Mouse (Mus musculus): ENCODE results near the gene 4933414I15Rik. TPM values are rescaled to one million over a fixed set of nuclear protein-coding genes. Genes with fewer than 3 reads are reported as not detected.
A peak's percentile ranks its signal among the peaks of the same experiment; 100 is the strongest.

4933414I15Rik gene
- polyA plus RNA-seq (2012; rRNA removed): not detected in 2 replicates

- H3K27me3 ChIP-seq (replicated peaks; ENCODE audit: control insufficient read depth, insufficient read depth, low read length): no peaks in the 10 kb centered on the region
- no peak for DNase-seq
- no peaks in the 10 kb centered on the region for H3K4me1 ChIP-seq (ENCODE audit: control insufficient read depth, insufficient read depth, low read length)
- H3K36me3 ChIP-seq (ENCODE audit: control insufficient read depth, insufficient read depth, low read length): no peaks in the 10 kb centered on the region
- H3K4me3 ChIP-seq (ENCODE audit: insufficient read depth, low read depth, low read length): no peak within 1 kb of the TSS
- 74% methylated on average over 14 of the region's 14 CpGs for WGBS
- TF ChIP-seq POLR2A (IDR thresholded peaks at IDR 0.05; ENCODE audit: low read depth, low read length): no peak
- TF ChIP-seq CTCF (conservative IDR thresholded peaks at IDR 0.05; ENCODE audit: insufficient read depth, insufficient read length, low read depth, low read length): no peak
- H3K27ac ChIP-seq (ENCODE audit: insufficient read depth, low read depth, low read length): no peak within 1 kb of the TSS
Measured at GRCm38 (mm10) chr11:50943506-50943905, at the start of gene 4933414I15Rik. 4933414I15Rik (minus strand) TSS chr11:50943765.

- TF ChIP-seq POLR2A (IDR thresholded peaks at IDR 0.05; ENCODE audit: low read depth, low read length) (no peak), CTCF (conservative IDR thresholded peaks at IDR 0.05; ENCODE audit: insufficient read depth, insufficient read length, low read depth, low read length) (no peak)
- Histone ChIP-seq H3K4me3 (ENCODE audit: insufficient read depth, low read depth, low read length) (no peak within 1 kb of the TSS), H3K36me3 (ENCODE audit: control insufficient read depth, insufficient read depth, low read length) (no peaks in the 10 kb centered on the region), H3K4me1 (ENCODE audit: control insufficient read depth, insufficient read depth, low read length) (no peaks in the 10 kb centered on the region), H3K27me3 (replicated peaks; ENCODE audit: control insufficient read depth, insufficient read depth, low read length) (no peaks in the 10 kb centered on the region), H3K27ac (ENCODE audit: insufficient read depth, low read depth, low read length) (no peak within 1 kb of the TSS)
- 68% methylated on average over 5 of the region's 5 CpGs for WGBS
- no peak for DNase-seq
Measured at GRCm38 (mm10) chr11:50981667-50982066, 38.1 kb upstream of the 4933414I15Rik start, which contains the start of gene Olfr1377. Olfr1377 (plus strand) TSS chr11:50981967.

- TF ChIP-seq POLR2A (IDR thresholded peaks at IDR 0.05; ENCODE audit: low read depth, low read length): no peak
- peak; percentile 31; the same call in 1 of the 2 replicates for TF ChIP-seq CTCF (conservative IDR thresholded peaks at IDR 0.05; ENCODE audit: insufficient read depth, insufficient read length, low read depth, low read length)
- H3K27ac ChIP-seq (ENCODE audit: insufficient read depth, low read depth, low read length): no peak overlapping the region
- H3K27me3 ChIP-seq (replicated peaks; ENCODE audit: control insufficient read depth, insufficient read depth, low read length): no peaks in the 10 kb centered on the region
- 79% methylated on average over 4 of the region's 4 CpGs for WGBS
- no peaks in the 10 kb centered on the region for H3K36me3 ChIP-seq (ENCODE audit: control insufficient read depth, insufficient read depth, low read length)
- H3K4me1 ChIP-seq (ENCODE audit: control insufficient read depth, insufficient read depth, low read length): no peaks in the 10 kb centered on the region
- no peak overlapping the region for H3K4me3 ChIP-seq (ENCODE audit: insufficient read depth, low read depth, low read length)
- no peak for DNase-seq
Measured at GRCm38 (mm10) chr11:50977216-50977615, 33.7 kb upstream of the 4933414I15Rik start.

GRCm38 (mm10) chr11:50966230-50966629 lies 22.7 kb upstream of the 4933414I15Rik start, which contains the start of gene Olfr1378:
Olfr1378 (plus strand) TSS chr11:50966530.
- Histone ChIP-seq H3K36me3 (ENCODE audit: control insufficient read depth, insufficient read depth, low read length) (no peaks in the 10 kb centered on the region), H3K4me3 (ENCODE audit: insufficient read depth, low read depth, low read length) (no peak within 1 kb of the TSS), H3K27me3 (replicated peaks; ENCODE audit: control insufficient read depth, insufficient read depth, low read length) (no peaks in the 10 kb centered on the region), H3K4me1 (ENCODE audit: control insufficient read depth, insufficient read depth, low read length) (no peaks in the 10 kb centered on the region), H3K27ac (ENCODE audit: insufficient read depth, low read depth, low read length) (no peak within 1 kb of the TSS)
- no peak for TF ChIP-seq CTCF (conservative IDR thresholded peaks at IDR 0.05; ENCODE audit: insufficient read depth, insufficient read length, low read depth, low read length)
- TF ChIP-seq POLR2A (IDR thresholded peaks at IDR 0.05; ENCODE audit: low read depth, low read length): no peak
- no peak for DNase-seq
- 86% methylated on average over 11 of the region's 11 CpGs for WGBS

- Histone ChIP-seq H3K4me1 (ENCODE audit: control insufficient read depth, insufficient read depth, low read length) (no peaks in the 10 kb centered on the region), H3K27me3 (replicated peaks; ENCODE audit: control insufficient read depth, insufficient read depth, low read length) (no peaks in the 10 kb centered on the region), H3K27ac (ENCODE audit: insufficient read depth, low read depth, low read length) (no peak overlapping the region), H3K36me3 (ENCODE audit: control insufficient read depth, insufficient read depth, low read length) (no peaks in the 10 kb centered on the region), H3K4me3 (ENCODE audit: insufficient read depth, low read depth, low read length) (no peak overlapping the region)
- WGBS: 53% methylated on average over 2 of the region's 2 CpGs
- TF ChIP-seq POLR2A (IDR thresholded peaks at IDR 0.05; ENCODE audit: low read depth, low read length) (no peak), CTCF (conservative IDR thresholded peaks at IDR 0.05; ENCODE audit: insufficient read depth, insufficient read length, low read depth, low read length) (no peak)
- DNase-seq: peak; percentile 67
Measured at GRCm38 (mm10) chr11:50964886-50965285, 21.3 kb upstream of the 4933414I15Rik start.

- Histone ChIP-seq H3K36me3 (ENCODE audit: control insufficient read depth, insufficient read depth, low read length) (no peaks in the 10 kb centered on the region), H3K4me1 (ENCODE audit: control insufficient read depth, insufficient read depth, low read length) (no peaks in the 10 kb centered on the region), H3K4me3 (ENCODE audit: insufficient read depth, low read depth, low read length) (no peak within 1 kb of the TSS), H3K27ac (ENCODE audit: insufficient read depth, low read depth, low read length) (no peak within 1 kb of the TSS), H3K27me3 (replicated peaks; ENCODE audit: control insufficient read depth, insufficient read depth, low read length) (no peaks in the 10 kb centered on the region)
- TF ChIP-seq CTCF (conservative IDR thresholded peaks at IDR 0.05; ENCODE audit: insufficient read depth, insufficient read length, low read depth, low read length): no peak
- TF ChIP-seq POLR2A (IDR thresholded peaks at IDR 0.05; ENCODE audit: low read depth, low read length): no peak
- whole genome bisulfite sequencing: 76% methylated on average over 6 of the region's 6 CpGs
- DNase-seq: no peak
Measured at GRCm38 (mm10) chr11:50953665-50954064, 10.1 kb upstream of the 4933414I15Rik start, which contains the start of gene Prop1. Prop1 (minus strand) TSS chr11:50953765.

GRCm38 (mm10) chr11:50952290-50952689 lies 8.7 kb upstream of the 4933414I15Rik start:
- WGBS: 23% methylated on average over 14 of the region's 14 CpGs
- DNase-seq: no peak
- H3K4me3 ChIP-seq (ENCODE audit: insufficient read depth, low read depth, low read length): no peak overlapping the region
- H3K4me1 ChIP-seq (ENCODE audit: control insufficient read depth, insufficient read depth, low read length): no peaks in the 10 kb centered on the region
- TF ChIP-seq POLR2A (IDR thresholded peaks at IDR 0.05; ENCODE audit: low read depth, low read length): no peak
- TF ChIP-seq CTCF (conservative IDR thresholded peaks at IDR 0.05; ENCODE audit: insufficient read depth, insufficient read length, low read depth, low read length): no peak
- no peak overlapping the region for H3K27ac ChIP-seq (ENCODE audit: insufficient read depth, low read depth, low read length)
- H3K36me3 ChIP-seq (ENCODE audit: control insufficient read depth, insufficient read depth, low read length): no peaks in the 10 kb centered on the region
- H3K27me3 ChIP-seq (replicated peaks; ENCODE audit: control insufficient read depth, insufficient read depth, low read length): no peaks in the 10 kb centered on the region
